ENCODE assay signal across 8 mouse cellular contexts in the genomic region with DNA sequence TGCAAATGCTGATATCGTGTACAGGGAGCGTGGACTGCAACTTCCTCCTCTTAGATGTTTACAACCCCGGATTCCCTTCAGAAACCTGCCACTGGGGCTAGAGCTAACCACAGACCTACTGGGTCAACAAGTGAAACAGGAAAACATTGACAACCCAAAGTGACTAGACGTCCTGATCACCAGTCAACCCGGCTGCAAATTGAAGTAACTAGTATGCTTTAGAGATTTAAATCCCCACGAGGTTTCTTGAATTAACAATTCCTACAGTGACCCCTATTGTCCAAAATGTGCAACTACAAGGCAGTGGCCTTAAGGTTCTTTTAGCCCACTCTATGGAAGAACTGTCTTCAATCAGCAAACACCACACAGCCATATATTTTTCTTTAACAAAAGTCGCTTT. TPM values are rescaled to one million over a fixed set of nuclear protein-coding genes. Genes with fewer than 3 reads are reported as not detected.
DNase-seq lines count a peak whose midpoint lies in the region; ATAC-seq and TF ChIP-seq lines count a peak whose summit lies in the region.

No protein-coding gene starts in this region.

- H3K9me3 ChIP-seq in embryonic facial prominence, embryonic 15.5 days (replicated peaks) = no peaks in the 10 kb centered on the region
- no peaks in the 10 kb centered on the region for H3K9me3 ChIP-seq in hindbrain, embryonic 14.5 days (ENCODE audit: control insufficient read depth, low read length)
- H3K9me3 ChIP-seq in limb, embryonic 14.5 days (ENCODE audit: control insufficient read depth, low read length) = no peaks in the 10 kb centered on the region

- no peaks in the 10 kb centered on the region for H3K36me3 ChIP-seq in embryonic facial prominence, embryonic 15.5 days
- no peaks in the 10 kb centered on the region for H3K36me3 ChIP-seq in hindbrain, embryonic 14.5 days (replicated peaks; ENCODE audit: control insufficient read depth, insufficient read depth)
- H3K36me3 ChIP-seq in limb, embryonic 14.5 days (ENCODE audit: control insufficient read depth, insufficient read depth, low read length) = no peaks in the 10 kb centered on the region

- no peak for ATAC-seq in embryonic facial prominence, embryonic 15.5 days (ENCODE audit: insufficient number of reproducible peaks, low FRiP score, low TSS enrichment, low read depth)
- ATAC-seq in hindbrain, embryonic 14.5 days (ENCODE audit: low FRiP score) = no peak
- no peak for ATAC-seq in limb, embryonic 14.5 days (ENCODE audit: low FRiP score, low read depth)

- H3K27me3 ChIP-seq in embryonic facial prominence, embryonic 15.5 days = no peaks in the 10 kb centered on the region
- H3K27me3 ChIP-seq in hindbrain, embryonic 14.5 days (ENCODE audit: control insufficient read depth, insufficient read depth, low read length) = no peaks in the 10 kb centered on the region
- no peaks in the 10 kb centered on the region for H3K27me3 ChIP-seq in limb, embryonic 14.5 days (ENCODE audit: control insufficient read depth, insufficient read depth, low read length)

- no peaks in the 10 kb centered on the region for H3K4me1 ChIP-seq in embryonic facial prominence, embryonic 15.5 days
- no peaks in the 10 kb centered on the region for H3K4me1 ChIP-seq in hindbrain, embryonic 14.5 days (replicated peaks; ENCODE audit: control insufficient read depth, insufficient read depth, low read length)
- H3K4me1 ChIP-seq in limb, embryonic 14.5 days (ENCODE audit: control insufficient read depth, insufficient read depth, low read length) = no peaks in the 10 kb centered on the region

- no peak for TF ChIP-seq POLR2A in limb, embryonic 14.5 days (IDR thresholded peaks at IDR 0.05; ENCODE audit: borderline replicate concordance, extremely low read depth, insufficient read depth, insufficient read length)

- H3K27ac ChIP-seq in embryonic facial prominence, embryonic 15.5 days (replicated peaks) = no peak overlapping the region
- no peak overlapping the region for H3K27ac ChIP-seq in hindbrain, embryonic 14.5 days
- no peak overlapping the region for H3K27ac ChIP-seq in limb, embryonic 14.5 days (replicated peaks; ENCODE audit: low read depth, low read length)

- no peak overlapping the region for H3K4me3 ChIP-seq in embryonic facial prominence, embryonic 15.5 days (replicated peaks)
- H3K4me3 ChIP-seq in hindbrain, embryonic 14.5 days (replicated peaks; ENCODE audit: low read length) = no peak overlapping the region
- H3K4me3 ChIP-seq in limb, embryonic 14.5 days (replicated peaks; ENCODE audit: low read length) = no peak overlapping the region

- peak; percentile 49 to 70 for DNase-seq in left cerebral cortex, postnatal 25 days (ENCODE audit: low spot score in 2 of 2)
- DNase-seq in left cerebral cortex, adult 8-10 months (ENCODE audit: low spot score in 2 of 2) = no peak
- peak; percentile 79 for DNase-seq in R1 (ENCODE audit: low read depth, low spot score)
- peak; percentile 89 for DNase-seq in hindbrain, embryonic 14.5 days (ENCODE audit: low spot score)
- peak; percentile 90 for DNase-seq in limb, embryonic 14.5 days (ENCODE audit: low spot score)
- DNase-seq in naive thymus-derived CD4-positive, alpha-beta T cell, adult 2 months (ENCODE audit: low read depth) = peak; percentile 86
- no peak for DNase-seq in gastrocnemius, postnatal 36 days

- peak overlapping the region; percentile 32; the same call in 1 of the 2 replicates for H3K4me2 ChIP-seq in embryonic facial prominence, embryonic 15.5 days (replicated peaks)
- H3K4me2 ChIP-seq in hindbrain, embryonic 14.5 days (replicated peaks) = no peak overlapping the region
- H3K4me2 ChIP-seq in limb, embryonic 14.5 days (replicated peaks; ENCODE audit: low read depth, low read length, severe bottlenecking) = no peak overlapping the region; the same call in 1 of the 2 replicates

- WGBS in embryonic facial prominence, embryonic 15.5 days = 13% methylated on average over 7 of the region's 7 CpGs
- 26% methylated on average over 7 of the region's 7 CpGs for WGBS in hindbrain, embryonic 14.5 days
- 19% methylated on average over 7 of the region's 7 CpGs for WGBS in limb, embryonic 14.5 days

- intact Hi-C loops in left cerebral cortex, postnatal 25 days (cut with DNase I) = loop anchor here (1.0 to 5.0 kb wide), 4 partner anchors 114 to 364 kb away; a partner anchor contains a TSS
- intact Hi-C loops in gastrocnemius, postnatal 36 days (cut with DNase I) = loop anchor here (2.0 to 10.0 kb wide), 5 partner anchors 44 to 367 kb away; a partner anchor contains a TSS

- H3K9ac ChIP-seq in embryonic facial prominence, embryonic 15.5 days = no peak overlapping the region
- H3K9ac ChIP-seq in hindbrain, embryonic 14.5 days = no peak overlapping the region
- no peak overlapping the region for H3K9ac ChIP-seq in limb, embryonic 14.5 days (ENCODE audit: low read depth, low read length, severe bottlenecking)

RNA-seq across cellular contexts. Expression of a gene that starts 16.7 kb away (rescaled TPM):
- total RNA-seq in left cerebral cortex, postnatal 25 days (2021) = 10 to 100 TPM in 1 of 2 experiments, 1 to 10 TPM in 1; 9.1 to 10.7 TPM
- 10 to 100 TPM in 3 of 4 experiments, 1 to 10 TPM in 1; 10.0 to 12.6 (median 11.2) TPM for total RNA-seq in left cerebral cortex, adult 8-10 months (2022)
- polyA plus RNA-seq in embryonic facial prominence, embryonic 15.5 days (2015; fragmentation: Nextera tagmentation; extraction: Ambion mirVana) = 12.7 and 15.3 TPM in 2 replicates
- polyA plus RNA-seq in hindbrain, embryonic 14.5 days (2014; fragmentation: Nextera tagmentation; extraction: Ambion mirVana) = 17.5 and 19.1 TPM in 2 replicates
- 14.4 and 14.5 TPM in 2 replicates for polyA plus RNA-seq in limb, embryonic 14.5 days (2012; rRNA removed)
- polyA plus RNA-seq in limb, embryonic 14.5 days (2014; fragmentation: Nextera tagmentation; extraction: Ambion mirVana) = 14.4 and 16.2 TPM in 2 replicates
- 10 to 100 TPM; 11.3 to 13.5 TPM for total RNA-seq in gastrocnemius, postnatal 36 days (2021)

RNA-seq across cellular contexts. Expression of a gene that starts 25.0 kb away (rescaled TPM):
- total RNA-seq in left cerebral cortex, postnatal 25 days (2021) = 10 to 100 TPM; 48.1 to 50.3 TPM
- total RNA-seq in left cerebral cortex, adult 8-10 months (2022) = 10 to 100 TPM; 56.4 to 61.4 (median 58.1) TPM
- polyA plus RNA-seq in embryonic facial prominence, embryonic 15.5 days (2015; fragmentation: Nextera tagmentation; extraction: Ambion mirVana) = 44.3 and 44.9 TPM in 2 replicates
- polyA plus RNA-seq in hindbrain, embryonic 14.5 days (2014; fragmentation: Nextera tagmentation; extraction: Ambion mirVana) = 43.8 and 45.5 TPM in 2 replicates
- polyA plus RNA-seq in limb, embryonic 14.5 days (2012; rRNA removed) = 116 and 161 TPM in 2 replicates
- polyA plus RNA-seq in limb, embryonic 14.5 days (2014; fragmentation: Nextera tagmentation; extraction: Ambion mirVana) = 35.8 and 38.7 TPM in 2 replicates
- 1 to 10 TPM; 3.8 TPM for total RNA-seq in gastrocnemius, postnatal 36 days (2021)

RNA-seq across cellular contexts. Expression of a gene that starts 31.2 kb away (rescaled TPM):
- not detected for total RNA-seq in left cerebral cortex, postnatal 25 days (2021)
- under 1 TPM in 2 of 4 experiments, not detected in 2; 0.21 to 0.46 TPM for total RNA-seq in left cerebral cortex, adult 8-10 months (2022)
- 0.39 and 0.61 TPM in 2 replicates for polyA plus RNA-seq in embryonic facial prominence, embryonic 15.5 days (2015; fragmentation: Nextera tagmentation; extraction: Ambion mirVana)
- polyA plus RNA-seq in hindbrain, embryonic 14.5 days (2014; fragmentation: Nextera tagmentation; extraction: Ambion mirVana) = 0.33 and 0.48 TPM in 2 replicates
- 0.70 and 0.88 TPM in 2 replicates for polyA plus RNA-seq in limb, embryonic 14.5 days (2012; rRNA removed)
- 0.70 and 0.91 TPM in 2 replicates for polyA plus RNA-seq in limb, embryonic 14.5 days (2014; fragmentation: Nextera tagmentation; extraction: Ambion mirVana)
- total RNA-seq in gastrocnemius, postnatal 36 days (2021) = under 1 TPM; 0.25 to 0.28 TPM

RNA-seq across cellular contexts. Expression of a gene that starts 43.6 kb away (rescaled TPM):
- total RNA-seq in left cerebral cortex, postnatal 25 days (2021) = 100 to 1,000 TPM; 225 to 239 TPM
- total RNA-seq in left cerebral cortex, adult 8-10 months (2022) = 100 to 1,000 TPM; 275 to 318 (median 312) TPM
- polyA plus RNA-seq in embryonic facial prominence, embryonic 15.5 days (2015; fragmentation: Nextera tagmentation; extraction: Ambion mirVana) = 178 and 220 TPM in 2 replicates
- polyA plus RNA-seq in hindbrain, embryonic 14.5 days (2014; fragmentation: Nextera tagmentation; extraction: Ambion mirVana) = 92.3 and 106 TPM in 2 replicates
- 31.6 and 43.9 TPM in 2 replicates for polyA plus RNA-seq in limb, embryonic 14.5 days (2012; rRNA removed)
- 56.0 and 59.3 TPM in 2 replicates for polyA plus RNA-seq in limb, embryonic 14.5 days (2014; fragmentation: Nextera tagmentation; extraction: Ambion mirVana)
- 100 to 1,000 TPM; 138 to 202 TPM for total RNA-seq in gastrocnemius, postnatal 36 days (2021)

Comparison
In these comparisons a context has a peak if more than half of its experiments do, and no peak if none do; other contexts are left out.
1. DNase-seq: peak in left cerebral cortex, postnatal 25 days (2 of 2), R1 (single experiment), hindbrain, embryonic 14.5 days (single experiment), limb, embryonic 14.5 days (single experiment) and naive thymus-derived CD4-positive, alpha-beta T cell, adult 2 months (single experiment); none in left cerebral cortex, adult 8-10 months (0 of 2) and gastrocnemius, postnatal 36 days (0 of 2).
2. RNA of a gene that starts 25.0 kb away (total RNA-seq): 56.4 to 61.4 TPM in left cerebral cortex, adult 8-10 months and 48.1 to 50.3 TPM in left cerebral cortex, postnatal 25 days; 3.8 TPM in gastrocnemius, postnatal 36 days; every median in the first group is over 10 times any median in the second.